Mouse (Mus musculus): Measurements from ENCODE around the gene Sgms1.

Sgms1 gene

DNA sequence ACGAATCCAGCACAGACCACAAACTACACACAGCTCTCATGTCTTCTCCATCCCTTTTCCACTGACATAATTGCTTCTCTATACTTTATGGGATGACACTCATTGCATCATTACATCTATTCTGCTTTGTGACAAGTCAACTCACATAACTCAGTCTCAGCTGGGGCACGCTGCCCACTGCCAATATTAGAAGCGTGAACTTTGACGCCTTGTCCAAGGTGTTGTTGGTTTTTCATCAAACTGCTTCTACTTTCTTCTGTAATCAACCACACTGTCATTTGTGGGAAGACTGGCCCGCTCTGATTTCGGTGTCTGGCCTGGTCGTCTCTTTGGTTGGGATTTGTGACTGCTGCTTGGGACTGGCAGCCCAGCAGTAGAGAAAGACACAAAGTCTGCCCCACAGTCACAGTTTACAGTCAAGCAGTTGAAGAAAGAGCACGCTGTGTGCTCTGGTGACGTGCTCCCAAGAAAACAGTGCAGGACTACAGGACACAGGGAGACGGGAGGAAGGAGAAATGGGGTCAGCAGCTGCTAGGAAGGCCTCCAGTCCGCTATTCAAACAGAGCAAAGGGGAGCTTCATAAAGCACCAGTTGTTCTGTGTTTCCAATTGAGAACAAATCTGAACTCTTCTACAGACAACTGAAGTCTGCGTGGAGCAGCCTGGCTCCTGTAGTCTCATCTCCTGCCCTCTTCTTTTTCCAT lies 120.2 kb downstream of the Sgms1 start:
- DNase-seq (ENCODE audit: low spot score) = no peak

DNA sequence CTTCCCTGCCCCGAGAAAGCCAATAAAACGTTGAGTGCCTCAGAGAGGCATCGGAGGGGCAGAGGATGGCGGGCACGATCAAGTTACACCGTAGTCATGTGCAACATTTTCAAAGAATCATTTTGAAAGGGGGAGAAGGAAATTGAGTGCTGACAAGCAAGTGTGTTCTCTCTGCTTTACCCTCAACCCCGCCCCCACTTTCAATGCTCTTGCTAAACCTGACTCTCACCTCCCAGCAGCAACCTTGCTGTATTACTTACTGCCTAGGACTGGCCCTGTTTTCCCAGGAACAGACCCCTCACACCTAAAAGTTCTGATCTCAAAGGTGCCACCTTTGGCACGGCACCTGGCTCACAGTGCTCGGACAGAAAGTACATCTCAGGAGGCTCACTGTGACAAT lies 121.0 kb downstream of the Sgms1 start:
- no peak for DNase-seq (ENCODE audit: low spot score)

DNA sequence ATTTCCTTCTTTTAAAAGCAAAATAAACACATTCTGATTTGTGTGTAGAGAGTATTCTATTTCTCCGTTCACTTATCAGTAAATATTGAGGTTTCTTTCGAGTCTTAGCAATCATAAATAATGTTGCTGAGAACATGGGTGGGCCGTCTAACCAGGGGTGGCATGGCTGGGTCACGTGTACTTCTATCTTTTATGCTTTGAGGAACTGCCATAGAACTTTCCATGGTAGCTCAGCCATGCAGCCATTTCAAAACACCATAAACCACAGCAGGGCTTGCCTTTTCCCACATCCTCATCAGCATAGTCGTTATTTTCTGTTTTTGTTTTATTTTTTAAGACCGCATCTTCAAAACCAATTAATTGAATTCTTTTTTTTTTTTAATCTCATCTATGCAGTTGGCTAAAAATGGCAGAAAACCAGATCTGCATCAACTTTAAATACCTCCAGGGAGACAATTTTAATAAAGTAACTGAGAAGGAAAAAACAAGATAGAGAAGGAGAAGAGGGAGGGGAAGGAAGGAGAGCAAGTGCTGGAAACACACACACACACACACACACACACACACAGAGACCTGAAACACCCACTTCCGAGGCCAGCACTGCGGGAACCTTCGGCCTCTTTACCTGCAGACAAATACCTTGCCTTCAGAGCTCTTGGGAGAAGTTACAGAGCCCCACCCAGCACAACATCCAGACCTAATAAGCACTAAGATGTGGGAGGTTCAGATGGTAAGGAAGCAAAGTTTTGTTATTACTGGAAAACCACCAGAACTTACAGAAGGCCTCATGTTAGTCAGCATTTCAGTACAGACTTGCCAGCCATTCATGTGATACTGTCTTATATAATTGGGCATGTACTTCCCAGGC lies 122.9 kb downstream of the Sgms1 start:
- DNase-seq (ENCODE audit: low spot score) = no peak

- no peak for DNase-seq (ENCODE audit: low spot score)
Measured at GRCm38 (mm10) chr19:32263753-32264152, 125.8 kb downstream of the Sgms1 start.

DNA sequence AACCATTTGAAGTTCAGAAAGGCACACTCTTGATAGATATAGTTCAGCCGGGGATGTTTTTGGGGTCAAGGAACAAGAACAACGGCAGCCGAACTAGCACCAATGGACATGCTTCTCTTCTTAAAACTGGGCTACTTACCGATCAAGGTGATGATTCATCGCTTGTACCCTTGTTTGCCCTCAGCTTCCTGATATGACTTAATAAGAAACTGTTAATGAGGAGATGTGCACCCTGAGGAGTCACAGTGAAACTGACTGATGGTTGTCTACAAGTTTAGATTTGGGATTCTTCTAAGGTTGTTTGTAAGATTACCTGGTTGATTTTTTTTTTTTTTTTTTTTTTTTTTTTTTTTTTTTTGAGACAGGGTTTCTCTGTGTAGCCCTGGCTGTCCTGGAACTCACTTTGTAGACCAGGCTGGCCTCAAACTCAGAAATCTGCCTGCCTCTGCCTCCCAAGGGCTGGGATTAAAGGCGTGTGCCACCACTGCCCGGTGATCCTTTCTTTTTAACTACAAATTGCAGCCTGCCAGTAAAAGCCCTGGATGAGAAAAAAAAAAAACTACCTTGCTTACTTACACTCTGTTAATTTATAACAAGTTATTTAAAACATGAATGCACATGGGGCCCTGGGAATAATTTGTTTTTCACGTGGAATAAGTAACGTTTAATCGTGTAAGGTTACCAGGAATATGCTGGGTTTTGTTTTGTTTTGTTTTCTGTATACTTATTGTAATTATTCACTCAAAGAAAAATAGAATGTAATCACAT lies 126.5 kb downstream of the Sgms1 start:
- DNase-seq (ENCODE audit: low spot score) = no peak

GRCm38 (mm10) chr19:32260869-32261688 lies 128.4 kb downstream of the Sgms1 start:
- no peak for DNase-seq (ENCODE audit: low spot score)

GRCm38 (mm10) chr19:32259830-32260229 lies 129.7 kb downstream of the Sgms1 start:
- DNase-seq (ENCODE audit: low spot score) = no peak

GRCm38 (mm10) chr19:32259048-32259447 lies 130.5 kb downstream of the Sgms1 start:
- DNase-seq (ENCODE audit: low spot score) = no peak

DNA sequence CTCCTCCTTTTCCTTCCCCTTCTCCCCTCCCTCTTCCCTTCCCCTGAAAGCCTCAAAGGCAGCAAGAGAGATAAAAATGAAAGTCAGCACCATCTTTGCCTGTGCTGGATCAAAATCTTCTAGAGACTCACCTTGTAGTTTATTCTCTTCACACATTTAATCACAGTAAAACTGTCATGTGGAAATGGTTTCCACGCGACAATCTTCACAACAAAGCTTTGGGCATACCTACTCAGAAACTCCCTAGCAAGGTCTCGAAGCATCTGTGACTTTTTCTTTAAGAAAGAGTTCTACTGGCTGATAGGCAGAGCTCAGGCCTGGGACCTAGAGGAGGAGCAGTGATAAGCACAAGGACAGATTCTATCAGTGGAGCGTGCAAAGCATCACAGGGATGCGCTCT lies 131.4 kb downstream of the Sgms1 start:
- no peak for DNase-seq (ENCODE audit: low spot score)

GRCm38 (mm10) chr19:32257616-32258015 lies 131.9 kb downstream of the Sgms1 start:
- DNase-seq (ENCODE audit: low spot score) = no peak

- DNase-seq (ENCODE audit: low spot score) = no peak
Measured at GRCm38 (mm10) chr19:32256706-32257415, 132.7 kb downstream of the Sgms1 start.

DNA sequence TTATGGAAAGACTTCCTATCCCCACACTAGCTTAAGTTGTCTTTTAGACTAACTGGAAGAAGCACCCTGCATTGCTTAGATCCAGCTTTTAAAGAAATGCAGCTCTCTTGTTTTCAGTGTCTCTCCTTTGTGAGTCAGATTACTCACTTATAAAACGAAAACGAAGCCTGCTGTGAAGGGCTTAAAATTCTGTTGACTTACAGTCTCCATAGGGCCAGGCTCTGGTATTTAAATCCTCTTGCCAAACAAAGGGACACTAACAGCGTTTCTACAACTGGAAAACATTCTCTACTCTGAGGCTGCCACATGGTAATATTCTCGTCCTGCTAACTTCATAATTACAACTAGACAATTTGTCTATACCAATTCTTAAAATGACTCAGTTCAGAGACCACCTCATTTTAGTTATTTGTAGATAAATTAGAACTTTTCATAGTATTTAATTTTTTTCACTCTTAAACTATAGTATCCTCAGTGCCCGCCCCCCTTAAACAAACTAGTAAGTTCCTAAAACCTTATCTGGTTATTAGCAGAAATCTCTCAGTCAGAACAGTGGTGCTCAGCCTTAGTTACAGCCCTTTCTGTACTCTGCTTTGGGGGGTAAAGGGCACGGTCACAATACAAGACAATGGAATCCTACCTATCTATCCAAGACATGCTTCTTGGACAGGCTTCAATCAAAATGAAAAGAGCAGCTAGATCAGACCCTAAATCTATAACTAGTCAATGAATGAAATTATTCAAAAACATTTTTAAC lies 133.9 kb downstream of the Sgms1 start:
- no peak for DNase-seq (ENCODE audit: low spot score)

GRCm38 (mm10) chr19:32254739-32255344 lies 134.7 kb downstream of the Sgms1 start:
- DNase-seq (ENCODE audit: low spot score) = no peak

- no peak for DNase-seq (ENCODE audit: low spot score)
Measured at GRCm38 (mm10) chr19:32254204-32254603, 135.3 kb downstream of the Sgms1 start.

DNA sequence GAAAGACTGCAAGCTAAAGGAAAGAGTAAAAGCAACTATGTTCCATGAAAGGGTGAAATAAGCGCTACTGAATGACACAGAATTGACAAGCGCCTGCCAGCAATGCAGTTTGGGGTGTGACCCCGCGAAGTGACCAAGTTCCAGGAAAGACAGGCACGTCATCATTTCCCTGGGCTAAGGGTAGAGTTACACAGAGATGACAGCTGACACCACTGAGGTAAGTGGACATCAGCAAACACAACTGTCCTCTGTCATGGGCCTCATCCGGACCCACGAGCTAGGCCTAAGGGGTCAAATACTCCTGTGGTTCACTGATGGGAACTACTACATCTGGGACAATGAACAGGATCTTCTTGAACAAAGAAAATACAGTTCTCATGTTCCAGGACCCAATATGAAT lies 136.5 kb downstream of the Sgms1 start:
- DNase-seq (ENCODE audit: low spot score) = no peak

GRCm38 (mm10) chr19:32252451-32252850 lies 137.1 kb downstream of the Sgms1 start:
- no peak for DNase-seq (ENCODE audit: low spot score)

DNA sequence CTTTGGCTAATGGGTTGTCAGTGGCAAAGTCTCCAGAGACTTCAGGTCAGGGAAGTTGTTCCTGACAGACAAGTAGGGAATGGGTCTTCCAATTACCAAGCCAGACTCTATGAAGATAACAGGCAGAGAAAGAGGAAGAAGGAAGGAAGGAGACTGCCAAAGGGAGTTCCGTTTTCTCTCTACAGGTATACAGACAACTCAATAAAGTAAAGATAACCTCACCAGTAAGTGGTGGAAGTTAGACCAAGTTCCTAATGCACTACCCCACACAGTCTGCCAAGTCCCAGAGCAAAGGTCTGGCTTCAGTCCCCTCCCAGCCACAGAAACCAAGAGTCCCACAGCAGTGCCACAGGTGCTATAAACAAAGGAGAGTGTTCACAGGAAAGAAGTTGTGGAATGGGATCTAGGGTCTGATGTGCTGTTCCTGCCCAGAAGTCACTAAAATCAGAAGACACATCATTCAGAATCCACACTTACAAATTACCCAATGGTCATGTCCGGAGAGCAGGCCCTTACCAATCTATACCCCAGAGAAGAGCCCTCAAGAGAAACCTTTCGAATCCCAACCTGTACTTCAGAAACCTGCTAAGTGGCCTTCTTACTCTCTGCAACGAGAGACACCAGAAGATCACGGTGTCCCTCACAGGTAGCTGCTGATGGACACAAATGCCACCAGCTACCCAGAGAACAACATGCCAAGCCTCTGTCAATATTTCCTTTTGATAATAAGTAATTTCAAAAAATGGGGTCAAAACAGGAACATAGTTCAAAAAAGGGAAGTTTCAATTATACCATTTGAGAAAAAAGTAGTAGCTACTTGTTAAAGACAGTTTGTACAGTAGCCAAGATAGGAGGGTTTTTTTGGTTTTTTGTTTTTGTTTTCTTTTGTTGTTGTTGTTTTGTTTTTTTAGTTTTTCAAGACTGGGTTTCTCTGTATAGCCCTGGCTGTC lies 140.1 kb downstream of the Sgms1 start:
- no peak for DNase-seq (ENCODE audit: low spot score)

- DNase-seq (ENCODE audit: low spot score) = no peak
Measured at GRCm38 (mm10) chr19:32244881-32245280, 144.6 kb downstream of the Sgms1 start.

DNA sequence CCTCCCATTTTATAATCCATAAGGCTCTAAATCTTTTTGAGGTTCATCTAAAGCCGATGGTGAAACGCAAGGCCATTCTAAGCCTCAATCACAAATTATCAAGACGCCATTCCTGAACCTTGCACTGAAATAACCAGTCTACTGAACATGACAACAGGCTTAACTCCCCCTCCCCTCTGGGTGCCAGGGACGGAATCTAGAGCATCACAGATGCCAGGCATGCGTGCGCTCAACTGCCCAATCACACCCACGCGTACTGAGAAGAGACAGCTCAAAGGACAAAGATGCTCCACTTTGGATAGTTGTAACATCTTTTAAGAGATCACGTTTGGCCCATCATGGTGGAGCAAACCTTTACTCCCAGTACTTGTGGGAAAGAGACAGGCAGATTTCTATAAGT lies 146.3 kb downstream of the Sgms1 start:
- DNase-seq (ENCODE audit: low spot score) = no peak

Measured in urinary bladder, postnatal 14 days (tissue).